Mouse (Mus musculus): ENCODE results near the gene Ssh1.

DNA sequence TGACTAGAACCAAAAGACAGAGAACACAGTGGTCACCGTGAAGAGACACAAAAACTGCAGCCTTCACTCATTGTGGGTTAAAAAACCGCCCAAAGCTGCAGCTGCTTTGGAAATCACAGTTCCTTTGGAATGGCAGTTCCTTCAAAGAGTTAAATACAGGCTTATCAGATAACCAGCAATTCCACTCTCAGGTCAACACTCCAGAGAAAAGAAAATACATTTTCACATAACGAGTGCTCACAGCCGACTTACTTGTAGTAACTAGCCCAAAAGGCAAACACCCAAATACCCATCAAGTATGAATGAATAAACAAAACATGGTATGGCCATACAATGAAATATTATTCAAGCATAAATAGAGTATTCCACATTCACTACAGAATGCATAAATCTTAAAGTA is 88.7 kb downstream of the Ssh1 start:
- TF ChIP-seq CTCF (IDR thresholded peaks at IDR 0.05; ENCODE audit: low read depth) = no peak
- no peak for TF ChIP-seq EP300 (IDR thresholded peaks at IDR 0.05; ENCODE audit: low read depth)
